Mouse (Mus musculus) cerebellum, adult 2 months (tissue): ENCODE measurements at regions not wholly inside any gene's neighbourhood (a gene's known extent, or its start where the extent isn't known, plus 50 kb on each side); places are given as distances from the start of the nearest gene placed in this dataset.
A peak's percentile ranks its signal among the peaks of the same experiment; 100 is the strongest.

ENCODE experiments used
- DNase-seq, 2 experiments: peaks; one replicate each; pipeline ENCODE4 v3.0.0; 2021
- H3K27ac ChIP-seq: fragments of 200-500 bp; 2 replicates; pipeline ENCODE4 v1.5.1; 2012; ENCODE audit warnings: low read length, control low read depth, inconsistent platforms; ENCODE audit not compliant: insufficient read depth
- H3K27me3 ChIP-seq: fragments of 200-500 bp; 2 replicates; pipeline ENCODE4 v1.6.1; 2012; ENCODE audit warnings: inconsistent platforms, mild to moderate bottlenecking, low read length, moderate library complexity; ENCODE audit not compliant: control insufficient read depth, insufficient read depth
- H3K4me1 ChIP-seq: fragments of 200-500 bp; 2 replicates; pipeline ENCODE4 v1.6.1; 2011; ENCODE audit warnings: low read length; ENCODE audit not compliant: control insufficient read depth, insufficient read depth
- H3K4me3 ChIP-seq: fragments of 200-500 bp; replicated peaks from 2 replicates; pipeline ENCODE3; 2011; ENCODE audit warnings: mild to moderate bottlenecking, low read depth, low read length, control low read depth; ENCODE audit not compliant: insufficient read depth
- CTCF ChIP-seq: fragments of 200-500 bp; IDR thresholded peaks from 2 replicates; pipeline ENCODE4 v1.5.1; 2011; ENCODE audit warnings: low read depth, mild to moderate bottlenecking, control low read depth, low read length, moderate library complexity, borderline replicate concordance; ENCODE audit not compliant: insufficient read depth
- POLR2A ChIP-seq: fragments of 200-500 bp; IDR thresholded peaks from 2 replicates; pipeline ENCODE4 v1.6.1; 2011; ENCODE audit warnings: low read length, control low read depth, borderline replicate concordance; ENCODE audit not compliant: insufficient read depth
- WGBS: fragments of 180-500 bp; shearing (Covaris S2); methylation state at CpG from one replicate; pipeline ENCODE4 v1.1.7; 2018; 5-methylcytosine and 5-hydroxymethylcytosine counted together

DNA sequence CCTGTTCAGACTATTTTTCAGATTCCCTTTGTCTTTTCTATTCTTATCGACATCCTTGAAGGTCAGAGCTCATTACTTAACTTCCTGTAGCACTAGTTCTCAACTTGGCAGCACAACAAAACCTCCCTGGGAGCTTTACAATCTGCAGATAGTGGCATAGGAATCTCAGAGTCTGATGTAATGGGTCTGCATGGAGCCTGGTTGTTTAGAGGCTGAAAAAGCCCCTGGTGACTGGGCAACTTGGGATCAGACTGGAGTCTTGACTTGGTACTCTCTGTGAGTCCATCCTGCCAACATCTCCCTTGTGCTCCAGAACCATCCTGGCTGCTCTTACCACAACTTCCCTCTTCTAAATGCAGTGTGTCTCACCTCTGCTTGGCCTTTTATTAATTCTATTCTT, 166.4 kb upstream of the Rgmb start:
- Histone ChIP-seq H3K4me1 (no peaks in the 10 kb centered on the region), H3K27ac (no peak overlapping the region), H3K4me3 (no peak overlapping the region), H3K27me3 (no peaks in the 10 kb centered on the region)
- TF ChIP-seq CTCF (no peak), POLR2A (no peak)
- 44% methylated on average over 1 of the region's 1 CpGs for WGBS
- no peak for DNase-seq

DNA sequence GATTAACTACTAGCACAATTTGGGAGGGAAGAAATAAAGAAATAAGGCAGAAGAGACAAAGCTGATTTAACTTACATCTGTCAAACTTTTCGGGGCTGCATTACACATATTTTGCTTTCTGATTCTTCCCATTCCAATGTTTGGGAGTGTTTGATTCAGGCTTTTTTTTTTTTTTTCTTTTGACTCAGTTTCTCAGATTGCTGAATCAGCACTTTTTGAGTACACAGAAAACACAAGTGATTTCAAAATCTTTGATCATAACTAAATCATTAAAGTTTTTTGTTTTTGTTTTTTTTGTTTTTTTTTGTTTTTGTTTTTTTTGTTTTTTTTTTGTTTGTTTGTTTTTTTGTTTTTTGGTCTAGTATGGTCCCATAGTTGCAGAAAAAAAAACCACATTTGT, 164.7 kb upstream of the Rgmb start:
- WGBS: 97% methylated on average over 1 of the region's 1 CpGs
- Histone ChIP-seq H3K4me1 (no peaks in the 10 kb centered on the region), H3K27me3 (no peaks in the 10 kb centered on the region), H3K4me3 (no peak overlapping the region), H3K27ac (no peak overlapping the region)
- no peak for DNase-seq
- TF ChIP-seq POLR2A (no peak), CTCF (no peak)

DNA sequence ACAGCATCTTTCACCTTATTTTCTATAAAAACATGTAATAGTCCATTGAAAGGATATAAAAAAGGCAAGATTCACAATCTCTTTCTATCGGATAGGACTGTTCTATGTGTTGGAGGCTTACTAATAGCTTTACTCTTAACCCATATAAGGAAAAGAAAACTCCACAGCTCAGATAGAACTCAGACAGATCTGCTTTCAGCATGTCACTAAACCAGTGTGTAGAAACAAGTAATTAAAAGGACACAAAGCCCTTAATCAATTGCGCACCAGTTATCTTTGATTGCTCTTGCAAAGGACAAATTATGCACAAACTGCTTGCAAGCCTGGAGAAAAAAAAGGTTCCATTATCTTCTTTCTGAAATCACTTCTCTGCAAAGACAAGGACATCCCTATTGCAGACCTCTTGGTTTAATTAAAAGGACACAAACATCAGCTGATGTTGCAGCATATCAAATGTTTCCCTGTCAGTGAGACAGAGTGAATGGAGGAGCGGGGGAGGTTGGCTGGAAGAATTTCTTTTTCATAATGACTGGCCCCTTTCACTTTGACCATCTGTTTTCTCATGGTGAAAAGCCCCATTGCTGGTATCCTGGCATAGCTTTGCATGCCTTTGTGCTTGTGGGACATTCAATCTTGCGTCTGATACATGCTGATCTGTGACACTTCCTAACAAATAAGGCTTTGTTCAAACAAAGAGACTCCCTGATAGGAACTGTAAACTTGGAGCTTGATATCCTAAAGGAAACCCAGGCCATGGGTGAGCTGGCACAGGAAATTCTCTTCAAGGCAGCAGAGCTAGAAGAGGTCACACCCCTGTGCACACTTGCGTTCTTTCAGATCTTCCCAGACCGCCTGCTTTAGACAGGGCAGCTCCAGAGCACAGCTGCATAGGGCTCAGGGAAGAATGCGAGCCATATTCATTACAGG, 162.8 kb upstream of the Rgmb start:
- TF ChIP-seq CTCF (no peak), POLR2A (no peak)
- 21% methylated on average over 7 of the region's 7 CpGs for WGBS
- Histone ChIP-seq H3K4me1 (no peaks in the 10 kb centered on the region), H3K27me3 (no peaks in the 10 kb centered on the region), H3K27ac (no peak overlapping the region), H3K4me3 (no peak overlapping the region)
- DNase-seq: peak in 1 of 2 experiments; percentile 4

DNA sequence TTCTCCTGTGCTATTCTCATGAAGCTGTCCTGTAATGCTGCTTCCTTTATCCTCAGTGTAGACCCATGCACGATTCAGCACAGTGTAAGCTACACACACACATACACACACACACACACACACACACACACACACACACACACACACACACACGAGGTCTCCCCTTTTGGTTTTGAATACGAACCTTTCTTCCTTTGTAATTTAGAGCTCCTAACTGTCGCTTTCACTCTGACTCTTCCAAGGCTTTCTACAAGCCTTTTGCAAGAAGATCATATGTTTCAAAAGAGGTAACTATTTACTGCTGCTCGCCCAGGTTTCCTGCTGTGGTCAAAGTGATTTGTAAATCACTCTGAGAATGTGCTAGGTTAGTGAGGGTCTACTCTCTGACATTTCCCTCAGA, 161.1 kb upstream of the Rgmb start:
- H3K27me3 ChIP-seq: no peaks in the 10 kb centered on the region
- no peak for DNase-seq
- H3K4me1 ChIP-seq: no peaks in the 10 kb centered on the region
- no peak overlapping the region for H3K27ac ChIP-seq
- no peak overlapping the region for H3K4me3 ChIP-seq
- TF ChIP-seq POLR2A (no peak), CTCF (no peak)
- WGBS: 76% methylated on average over 5 of the region's 5 CpGs

DNA sequence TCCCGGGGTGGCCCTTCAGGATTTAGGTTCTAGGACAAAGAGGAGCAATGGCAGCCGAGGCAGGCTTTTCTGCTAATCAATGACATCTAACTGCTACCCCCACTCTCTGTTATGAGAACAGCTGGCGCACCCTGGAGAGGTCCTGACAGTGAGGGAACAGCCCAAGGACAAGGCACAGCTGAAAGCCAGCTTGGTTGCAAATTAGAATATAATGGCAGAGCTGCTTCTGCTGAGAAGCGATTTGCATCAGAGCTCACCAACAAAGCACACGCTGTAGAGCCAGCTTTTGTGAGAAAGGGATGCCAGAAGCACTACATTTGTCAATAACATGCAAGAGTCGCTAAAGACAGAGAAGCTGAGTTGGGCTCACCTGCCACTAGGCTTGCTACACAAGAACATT, 159.5 kb upstream of the Rgmb start:
- no peak for DNase-seq
- H3K4me3 ChIP-seq: no peak overlapping the region
- 6% methylated on average over 6 of the region's 6 CpGs for WGBS
- TF ChIP-seq CTCF (no peak), POLR2A (no peak)
- H3K4me1 ChIP-seq: no peaks in the 10 kb centered on the region
- H3K27me3 ChIP-seq: no peaks in the 10 kb centered on the region
- no peak overlapping the region for H3K27ac ChIP-seq

DNA sequence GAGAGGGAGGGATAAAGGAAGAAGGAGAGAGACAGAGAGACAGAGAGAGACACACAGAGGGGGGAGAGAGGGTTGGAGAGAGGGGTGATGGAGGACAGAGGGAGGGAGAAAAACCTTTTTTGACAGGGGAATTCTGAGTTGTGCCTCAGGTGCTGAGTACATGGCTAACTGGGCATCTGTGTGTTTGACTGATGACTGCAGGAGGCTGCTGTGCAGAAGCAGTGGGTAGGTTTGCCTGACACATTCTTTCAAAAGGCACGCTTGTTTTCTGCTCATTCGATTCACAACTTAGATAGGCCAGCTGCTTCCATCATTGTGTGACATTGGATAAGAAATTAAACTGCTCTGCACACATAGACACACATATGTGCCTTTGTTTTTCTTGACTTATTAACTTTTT, 150.7 kb upstream of the Rgmb start:
- H3K27ac ChIP-seq: no peak overlapping the region
- H3K4me1 ChIP-seq: no peaks in the 10 kb centered on the region
- 21% methylated on average over 2 of the region's 2 CpGs for WGBS
- no peaks in the 10 kb centered on the region for H3K27me3 ChIP-seq
- no peak overlapping the region for H3K4me3 ChIP-seq
- TF ChIP-seq CTCF (no peak), POLR2A (no peak)
- no peak for DNase-seq

DNA sequence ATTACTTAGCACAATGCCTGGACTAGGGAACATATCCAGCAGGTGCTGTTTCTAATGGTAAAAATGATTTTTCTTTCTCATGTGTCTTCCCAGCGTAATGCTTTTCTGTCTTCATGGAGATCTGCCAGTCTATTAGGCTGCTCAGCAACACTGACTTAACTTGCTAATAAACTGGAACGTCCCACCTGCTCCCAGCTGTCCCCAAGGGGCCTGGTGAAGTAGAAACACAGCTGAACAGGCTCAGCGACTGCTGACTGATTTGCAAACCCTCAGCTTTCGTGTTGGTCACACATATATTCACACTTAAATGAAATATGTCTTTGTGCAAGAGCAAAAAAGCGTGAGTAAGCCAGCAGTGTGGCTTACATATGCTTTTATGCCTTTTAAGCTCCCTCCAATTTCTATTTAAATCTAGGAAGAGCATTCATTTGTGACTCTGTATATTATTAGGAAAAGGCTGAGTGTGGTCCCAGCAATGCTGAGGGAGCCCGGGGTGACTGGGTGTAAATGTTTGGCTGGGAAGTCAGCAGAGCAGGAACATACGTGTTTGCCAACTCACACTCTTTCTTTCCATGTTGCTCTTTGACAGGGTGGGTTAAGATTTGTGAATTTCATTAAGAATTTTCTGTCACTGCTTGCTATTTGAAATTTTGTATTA, 146.7 kb upstream of the Rgmb start:
- DNase-seq: no peak
- WGBS: 16% methylated on average over 7 of the region's 7 CpGs
- Histone ChIP-seq H3K4me3 (no peak overlapping the region), H3K4me1 (no peaks in the 10 kb centered on the region), H3K27ac (no peak overlapping the region), H3K27me3 (no peaks in the 10 kb centered on the region)
- TF ChIP-seq POLR2A: no peak
- TF ChIP-seq CTCF: no peak

DNA sequence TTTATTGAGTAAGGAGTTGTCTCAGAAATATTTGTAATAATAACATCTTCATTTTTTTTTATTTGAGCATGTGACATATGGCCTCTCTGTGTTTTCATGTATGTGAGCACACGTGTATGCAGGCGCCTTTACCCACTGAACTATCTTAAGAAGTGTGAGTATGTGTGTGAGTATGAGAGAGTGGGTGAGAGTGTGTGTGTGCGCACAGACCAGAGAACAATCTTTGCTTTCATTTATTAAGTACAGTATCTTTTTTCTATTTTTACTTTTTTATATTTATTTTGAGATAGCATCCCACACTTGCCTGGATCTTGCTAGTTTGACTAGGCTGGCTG, 140.5 kb upstream of the Rgmb start:
- TF ChIP-seq POLR2A (no peak), CTCF (no peak)
- WGBS: 89% methylated on average over 3 of the region's 3 CpGs
- DNase-seq: no peak
- H3K4me1 ChIP-seq: no peaks in the 10 kb centered on the region
- H3K4me3 ChIP-seq: no peak overlapping the region
- no peaks in the 10 kb centered on the region for H3K27me3 ChIP-seq
- no peak overlapping the region for H3K27ac ChIP-seq
